Mouse (Mus musculus): ENCODE measurements around the gene Pomgnt2. TPM values are rescaled to one million over a fixed set of nuclear protein-coding genes. Genes with fewer than 3 reads are reported as not detected.

Pomgnt2 gene
- polyA plus RNA-seq, 1 experiment from 2014 or later, result 11.2 TPM

GRCm38 (mm10) chr9:121968258-121968657 is 28.7 kb downstream of the Pomgnt2 start:
- 91% methylated on average over 5 of the region's 5 CpGs for WGBS
- Histone ChIP-seq H3K4me1 (replicated peaks) (peaks cover 14% of the 10 kb centered on the region), H3K9ac (replicated peaks) (no peak overlapping the region), H3K9me3 (no peaks in the 10 kb centered on the region), H3K4me2 (no peak overlapping the region), H3K36me3 (no peaks in the 10 kb centered on the region), H3K27ac (no peak overlapping the region), H3K27me3 (no peaks in the 10 kb centered on the region), H3K4me3 (replicated peaks) (no peak overlapping the region)
- ATAC-seq (ENCODE audit: insufficient number of reproducible peaks, insufficient read depth, low FRiP score, low TSS enrichment, low read depth), result no peak

DNA sequence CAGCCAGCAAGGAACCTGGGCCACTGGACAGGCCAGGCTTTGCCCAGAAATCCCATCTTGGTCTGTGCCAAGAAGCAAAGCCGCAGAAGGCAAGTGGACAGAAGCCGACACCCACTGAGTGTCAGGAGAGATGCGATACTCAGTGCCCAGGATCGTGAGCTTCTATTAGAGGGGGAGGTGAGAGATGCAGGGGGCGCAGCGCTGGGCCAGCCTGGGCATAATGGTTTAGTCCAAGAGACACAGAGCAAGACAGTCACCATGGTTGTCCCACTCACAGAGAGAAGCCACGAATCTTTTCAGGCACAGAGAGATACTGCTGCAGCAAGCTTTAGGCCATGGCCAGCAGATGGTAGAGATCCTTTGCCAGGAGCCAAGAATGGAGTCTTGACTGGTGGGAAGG is 32.0 kb downstream of the Pomgnt2 start:
- WGBS, result 90% methylated on average over 7 of the region's 7 CpGs
- Histone ChIP-seq H3K9me3 (no peaks in the 10 kb centered on the region), H3K4me2 (no peak overlapping the region), H3K4me1 (replicated peaks) (peaks cover 8% of the 10 kb centered on the region), H3K9ac (replicated peaks) (no peak overlapping the region), H3K27ac (no peak overlapping the region), H3K36me3 (no peaks in the 10 kb centered on the region), H3K4me3 (replicated peaks) (no peak overlapping the region), H3K27me3 (no peaks in the 10 kb centered on the region)
- ATAC-seq (ENCODE audit: insufficient number of reproducible peaks, insufficient read depth, low FRiP score, low TSS enrichment, low read depth), result no peak

GRCm38 (mm10) chr9:121959966-121960635 is 36.8 kb downstream of the Pomgnt2 start:
- no peak for ATAC-seq (ENCODE audit: insufficient number of reproducible peaks, insufficient read depth, low FRiP score, low TSS enrichment, low read depth)
- H3K9ac ChIP-seq (replicated peaks), result no peak overlapping the region
- WGBS, result 29% methylated on average over 7 of the region's 7 CpGs

GRCm38 (mm10) chr9:121952596-121952995 is 44.3 kb downstream of the Pomgnt2 start:
- H3K27ac ChIP-seq, result no peak overlapping the region
- no peak overlapping the region for H3K4me2 ChIP-seq
- no peaks in the 10 kb centered on the region for H3K9me3 ChIP-seq
- no peaks in the 10 kb centered on the region for H3K36me3 ChIP-seq
- H3K9ac ChIP-seq (replicated peaks), result no peak overlapping the region
- H3K4me3 ChIP-seq (replicated peaks), result no peak overlapping the region
- ATAC-seq (ENCODE audit: insufficient number of reproducible peaks, insufficient read depth, low FRiP score, low TSS enrichment, low read depth), result no peak
- peaks cover 19% of the 10 kb centered on the region for H3K4me1 ChIP-seq (replicated peaks)
- no peaks in the 10 kb centered on the region; the same call in 1 of the 2 replicates for H3K27me3 ChIP-seq
- 92% methylated on average over 6 of the region's 6 CpGs for WGBS

More at GRCm38 (mm10) chr9:121959966-121960635, 36.8 kb downstream of the Pomgnt2 start:
- H3K4me1 ChIP-seq (replicated peaks), result peaks cover 6% of the 10 kb centered on the region; the same call in 1 of the 2 replicates
- H3K9me3 ChIP-seq, result no peaks in the 10 kb centered on the region
- H3K36me3 ChIP-seq, result no peaks in the 10 kb centered on the region
- no peak overlapping the region for H3K4me2 ChIP-seq
- peak overlapping the region; percentile 1; the same call in 1 of the 2 replicates for H3K27ac ChIP-seq
- H3K4me3 ChIP-seq (replicated peaks), result no peak overlapping the region
- H3K27me3 ChIP-seq, result no peaks in the 10 kb centered on the region

DNA sequence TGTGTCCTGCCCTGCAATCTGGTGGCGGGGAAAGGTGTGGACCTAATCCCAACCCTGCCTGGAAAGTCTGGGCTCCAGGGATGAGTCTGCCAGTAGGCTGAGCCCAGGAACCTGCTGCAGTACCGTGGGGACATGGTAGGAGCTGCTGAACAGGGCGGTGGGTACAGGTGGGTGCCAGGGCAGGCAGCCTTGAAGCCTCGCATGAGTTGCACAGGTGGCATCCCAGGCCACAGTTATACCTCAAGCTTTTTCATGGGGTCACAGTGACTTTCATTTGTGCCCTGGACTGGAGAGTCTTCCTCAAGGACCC is 45.8 kb downstream of the Pomgnt2 start:
- H3K4me2 ChIP-seq, result peak overlapping the region; percentile 54
- peak overlapping the region; percentile 31 for H3K4me3 ChIP-seq (replicated peaks)
- WGBS, result 30% methylated on average over 4 of the region's 4 CpGs
- no peaks in the 10 kb centered on the region for H3K9me3 ChIP-seq
- H3K4me1 ChIP-seq (replicated peaks), result peaks cover 19% of the 10 kb centered on the region
- H3K27ac ChIP-seq, result peak overlapping the region; percentile 67; the same call in 1 of the 2 replicates
- peak; percentile 43; the same call in 1 of the 2 replicates for ATAC-seq (ENCODE audit: insufficient number of reproducible peaks, insufficient read depth, low FRiP score, low TSS enrichment, low read depth)
- peak overlapping the region; percentile 56; the same call in 1 of the 2 replicates for H3K9ac ChIP-seq (replicated peaks)
- no peaks in the 10 kb centered on the region for H3K36me3 ChIP-seq
- peaks cover 6% of the 10 kb centered on the region for H3K27me3 ChIP-seq

GRCm38 (mm10) chr9:121950418-121951113 is 46.3 kb downstream of the Pomgnt2 start, which contains the start of gene Fam198a:
TSS of gene Fam198a (plus strand) at chr9:121950988.
- ATAC-seq (ENCODE audit: insufficient number of reproducible peaks, insufficient read depth, low FRiP score, low TSS enrichment, low read depth), result peak; percentile 87
- Histone ChIP-seq H3K9me3 (no peaks in the 10 kb centered on the region), H3K36me3 (no peaks in the 10 kb centered on the region; the same call in 1 of the 2 replicates), H3K27ac (peak within 1 kb of the TSS; percentile 67), H3K4me1 (replicated peaks) (peaks cover 19% of the 10 kb centered on the region), H3K4me2 (peak within 1 kb of the TSS; percentile 54), H3K4me3 (replicated peaks) (peak within 1 kb of the TSS; percentile 31), H3K9ac (replicated peaks) (peak within 1 kb of the TSS; percentile 56; the same call in 1 of the 2 replicates), H3K27me3 (peaks cover 6% of the 10 kb centered on the region)
- WGBS, result 7% methylated on average over 13 of the region's 14 CpGs

DNA sequence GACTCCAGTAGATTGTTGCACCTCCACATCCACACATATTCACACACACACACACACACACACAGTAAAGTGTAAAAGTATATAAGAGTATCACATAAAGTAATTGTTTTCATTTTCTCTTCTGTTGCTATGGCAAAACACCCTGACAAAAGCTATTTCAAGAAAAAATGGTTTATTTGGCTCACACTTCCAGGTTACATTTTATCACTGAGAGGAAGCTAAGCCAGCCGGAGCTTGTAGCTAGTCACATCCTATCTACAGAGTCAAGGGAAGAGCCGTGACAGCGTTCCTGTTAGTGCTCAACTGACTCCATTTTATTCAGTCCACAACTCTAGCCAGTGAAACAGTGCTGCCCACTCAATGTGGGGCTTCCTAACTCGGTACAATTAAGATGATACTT is 48.5 kb downstream of the Pomgnt2 start:
- H3K4me3 ChIP-seq (replicated peaks), result no peak overlapping the region
- H3K4me2 ChIP-seq, result no peak overlapping the region
- ATAC-seq (ENCODE audit: insufficient number of reproducible peaks, insufficient read depth, low FRiP score, low TSS enrichment, low read depth), result no peak
- H3K9me3 ChIP-seq, result no peaks in the 10 kb centered on the region
- peaks cover 6% of the 10 kb centered on the region for H3K27me3 ChIP-seq
- 79% methylated on average over 4 of the region's 4 CpGs for WGBS
- H3K36me3 ChIP-seq, result no peaks in the 10 kb centered on the region; the same call in 1 of the 2 replicates
- H3K9ac ChIP-seq (replicated peaks), result no peak overlapping the region
- H3K4me1 ChIP-seq (replicated peaks), result peaks cover 16% of the 10 kb centered on the region
- no peak overlapping the region for H3K27ac ChIP-seq

DNA sequence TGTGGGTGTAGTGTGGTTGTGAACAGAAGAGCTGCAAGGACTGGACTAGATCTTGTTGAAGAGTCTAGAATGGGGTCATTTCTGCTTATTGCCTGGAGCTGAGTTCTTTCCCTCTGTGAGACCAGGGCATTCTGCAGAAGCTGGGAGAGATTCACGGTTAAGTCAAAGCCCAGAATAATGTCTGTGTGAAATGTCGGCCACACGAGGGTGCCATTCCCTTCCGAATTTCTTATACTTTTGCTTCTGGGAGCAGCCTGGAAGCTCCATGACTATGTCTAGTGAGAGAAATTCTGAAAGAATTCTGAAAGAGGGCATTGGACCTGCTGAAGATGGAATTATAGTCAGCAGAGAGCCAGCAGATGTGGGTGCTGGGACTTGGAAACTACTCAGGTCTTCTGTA is 49.1 kb downstream of the Pomgnt2 start:
- no peaks in the 10 kb centered on the region for H3K9me3 ChIP-seq
- no peaks in the 10 kb centered on the region; the same call in 1 of the 2 replicates for H3K36me3 ChIP-seq
- WGBS, result 14% methylated on average over 4 of the region's 4 CpGs
- no peak overlapping the region for H3K27ac ChIP-seq
- H3K9ac ChIP-seq (replicated peaks), result no peak overlapping the region
- peaks cover 16% of the 10 kb centered on the region for H3K4me1 ChIP-seq (replicated peaks)
- no peak overlapping the region for H3K4me3 ChIP-seq (replicated peaks)
- no peak overlapping the region for H3K4me2 ChIP-seq
- no peak for ATAC-seq (ENCODE audit: insufficient number of reproducible peaks, insufficient read depth, low FRiP score, low TSS enrichment, low read depth)
- H3K27me3 ChIP-seq, result peaks cover 6% of the 10 kb centered on the region

- H3K27ac ChIP-seq, result no peak overlapping the region
- no peak for ATAC-seq (ENCODE audit: insufficient number of reproducible peaks, insufficient read depth, low FRiP score, low TSS enrichment, low read depth)
- H3K9me3 ChIP-seq, result no peaks in the 10 kb centered on the region
- H3K4me3 ChIP-seq (replicated peaks), result no peak overlapping the region
- no peaks in the 10 kb centered on the region; the same call in 1 of the 2 replicates for H3K36me3 ChIP-seq
- 86% methylated on average over 3 of the region's 3 CpGs for WGBS
- H3K4me2 ChIP-seq, result no peak overlapping the region
- peaks cover 6% of the 10 kb centered on the region for H3K27me3 ChIP-seq
- no peak overlapping the region for H3K9ac ChIP-seq (replicated peaks)
- H3K4me1 ChIP-seq (replicated peaks), result no peaks in the 10 kb centered on the region
These were observed 53.3 kb downstream of the Pomgnt2 start for GRCm38 (mm10) chr9:121943628-121944027.

DNA sequence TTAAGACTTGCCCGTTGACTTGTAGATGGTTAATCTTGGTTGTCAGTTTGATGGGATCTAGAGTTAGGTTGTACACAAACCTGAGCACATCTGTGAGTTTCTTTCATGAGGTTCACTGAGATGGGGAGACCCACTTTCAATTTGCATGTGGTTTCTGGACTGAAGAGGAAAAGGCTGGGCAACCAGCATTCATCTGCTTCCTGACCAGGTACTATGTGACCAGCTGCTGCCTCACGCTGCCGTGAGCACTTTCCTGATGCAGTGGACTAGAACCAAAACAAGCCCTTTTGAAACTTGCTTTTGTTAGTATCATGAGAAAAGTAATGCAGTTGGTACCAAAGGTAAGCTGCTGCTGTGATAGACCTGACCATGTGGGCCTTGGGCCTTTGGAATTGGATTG is 53.9 kb downstream of the Pomgnt2 start:
- no peak for ATAC-seq (ENCODE audit: insufficient number of reproducible peaks, insufficient read depth, low FRiP score, low TSS enrichment, low read depth)
- no peak overlapping the region for H3K27ac ChIP-seq
- 88% methylated on average over 3 of the region's 3 CpGs for WGBS
- H3K4me3 ChIP-seq (replicated peaks), result no peak overlapping the region
- H3K27me3 ChIP-seq, result peaks cover 6% of the 10 kb centered on the region
- no peak overlapping the region for H3K9ac ChIP-seq (replicated peaks)
- no peak overlapping the region for H3K4me2 ChIP-seq
- H3K36me3 ChIP-seq, result no peaks in the 10 kb centered on the region; the same call in 1 of the 2 replicates
- H3K4me1 ChIP-seq (replicated peaks), result no peaks in the 10 kb centered on the region
- no peaks in the 10 kb centered on the region for H3K9me3 ChIP-seq

DNA sequence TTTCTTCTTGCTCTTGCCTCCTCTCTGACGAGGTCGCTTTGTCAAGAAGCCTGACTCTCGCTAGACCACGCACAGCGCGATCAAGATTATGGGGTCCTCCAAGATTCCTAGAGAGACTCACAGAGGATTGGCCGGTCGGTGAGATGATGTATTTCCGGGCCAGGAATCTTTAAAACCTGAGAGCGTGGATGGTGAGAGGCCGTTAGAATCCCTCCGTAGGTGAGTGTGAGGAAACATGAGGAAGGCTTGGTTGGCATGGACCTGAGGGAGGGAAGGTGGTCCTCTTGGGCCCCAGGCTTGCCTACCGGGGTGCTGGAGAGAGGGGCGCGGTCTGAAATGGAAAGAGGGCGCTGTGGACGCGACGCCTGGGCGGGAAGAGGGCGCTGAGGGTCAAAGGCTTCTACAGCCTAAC is 59.0 kb downstream of the Pomgnt2 start:
- Histone ChIP-seq H3K27ac (0 out of 2 replicates have a peak overlapping the region, but pooled peaks have one; percentile 26), H3K4me1 (replicated peaks) (no peaks in the 10 kb centered on the region), H3K36me3 (no peaks in the 10 kb centered on the region), H3K9me3 (no peaks in the 10 kb centered on the region), H3K4me3 (replicated peaks) (peak overlapping the region; percentile 47), H3K4me2 (peak overlapping the region; percentile 52), H3K9ac (replicated peaks) (peak overlapping the region; percentile 51), H3K27me3 (no peaks in the 10 kb centered on the region; the same call in 1 of the 2 replicates)
- ATAC-seq (ENCODE audit: insufficient number of reproducible peaks, insufficient read depth, low FRiP score, low TSS enrichment, low read depth), result peak; percentile 73; the same call in 1 of the 2 replicates
- WGBS, result 54% methylated on average over 21 of the region's 21 CpGs
